Mouse (Mus musculus) heart, adult 2 months (tissue): ENCODE measurements around the gene Cpxm1. TPM values are rescaled to one million over a fixed set of nuclear protein-coding genes. Genes with fewer than 3 reads are reported as not detected.
A peak's percentile ranks its signal among the peaks of the same experiment; 100 is the strongest.
"Not testable (repeated sequence)": the region's sequence is repeated elsewhere in the genome, so short reads cannot be mapped to it uniquely, and the experiment has no call there.

ENCODE experiments used
- DNase-seq, 2 experiments: peaks; one replicate each; pipeline ENCODE4 v3.0.0; 2021
- H3K27ac ChIP-seq: fragments of 200-600 bp; 2 replicates; pipeline ENCODE4 v1.8.1; 2022
- H3K27me3 ChIP-seq: fragments of 200-500 bp; 2 replicates; pipeline ENCODE4 v1.6.1; 2012; ENCODE audit warnings: mild to moderate bottlenecking, low read length, inconsistent platforms, mixed read lengths; ENCODE audit not compliant: control insufficient read depth, insufficient read depth
- H3K36me3 ChIP-seq: fragments of 200-500 bp; 2 replicates; pipeline ENCODE4 v1.6.1; 2012; ENCODE audit warnings: low read length, inconsistent platforms; ENCODE audit not compliant: control insufficient read depth, insufficient read depth
- H3K4me1 ChIP-seq: fragments of 200-500 bp; 2 replicates; pipeline ENCODE4 v1.6.1; 2011; ENCODE audit warnings: low read length; ENCODE audit not compliant: control insufficient read depth, insufficient read depth
- H3K4me3 ChIP-seq: fragments of 200-600 bp; 2 replicates; pipeline ENCODE4 v1.8.1; 2022
- H3K79me2 ChIP-seq: fragments of 200-500 bp; replicated peaks from 2 replicates; pipeline ENCODE4 v1.6.1; 2012; ENCODE audit warnings: mild to moderate bottlenecking, inconsistent platforms, low read length, moderate library complexity, mixed read lengths; ENCODE audit not compliant: control insufficient read depth, insufficient read depth
- H3K9ac ChIP-seq: fragments of 200-500 bp; 2 replicates; pipeline ENCODE4 v1.6.1; 2012; ENCODE audit warnings: low read depth, mild to moderate bottlenecking, control low read depth, inconsistent platforms, low read length, mixed read lengths
- CTCF ChIP-seq: fragments of 200-600 bp; IDR thresholded peaks from 2 replicates; pipeline ENCODE4 v1.8.1; 2022; ENCODE audit warnings: antibody characterized with exemption, mild to moderate bottlenecking, moderate library complexity
- EP300 ChIP-seq: fragments of 200-500 bp; IDR thresholded peaks from 2 replicates; pipeline ENCODE4 v1.6.1; 2011; ENCODE audit warnings: low read depth, low read length, control low read depth; ENCODE audit not compliant: insufficient read depth
- POLR2A ChIP-seq: fragments of 200-500 bp; IDR thresholded peaks from 2 replicates; pipeline ENCODE4 v1.6.1; 2011; ENCODE audit warnings: mild to moderate bottlenecking, low read depth, low read length, control low read depth; ENCODE audit not compliant: insufficient read depth
- WGBS: fragments of 180-500 bp; shearing (Covaris S2); methylation state at CpG from one replicate; pipeline ENCODE4 v1.1.7; 2018; 5-methylcytosine and 5-hydroxymethylcytosine counted together
- intact Hi-C: fragments of 180-260 bp; cut with DNase I; formaldehyde crosslinking; loops from one replicate; pipeline ENCODE4 v1.15.1; 2025
- polyA plus RNA-seq: library from polyadenylated mRNA; depleted of rRNA; stranded (reverse); fragments of >200 nt; gene quantifications from 2 replicates; pipeline ENCODE4 v1.2.3, GENCODE M21; 2012
- total RNA-seq, 2 experiments: library from RNA; stranded (reverse); gene quantifications; 2 replicates each; pipeline ENCODE4 v1.2.3; 2021

The Cpxm1 gene
- total and polyA plus RNA-seq, 3 experiments, result 1.9 to 8.2 (median 3.3) TPM

GRCm38 (mm10) chr2:130383205-130383604 is 14.2 kb downstream of the Cpxm1 start:
- H3K27me3 ChIP-seq, result peaks cover 3% of the 10 kb centered on the region; the same call in 1 of the 2 replicates
- intact Hi-C loops, result no loop called here
- no peaks in the 10 kb centered on the region for H3K36me3 ChIP-seq
- no peaks in the 10 kb centered on the region for H3K79me2 ChIP-seq
- H3K4me1 ChIP-seq, result no peaks in the 10 kb centered on the region
- WGBS, result 63% methylated on average over 3 of the region's 3 CpGs
- TF ChIP-seq EP300, result no peak
- no peak for TF ChIP-seq POLR2A
- TF ChIP-seq CTCF, result no peak
- H3K9ac ChIP-seq, result no peak overlapping the region
- H3K4me3 ChIP-seq, result no peak overlapping the region
- no peak overlapping the region for H3K27ac ChIP-seq
- DNase-seq, result no peak

GRCm38 (mm10) chr2:130374951-130375350 is 22.4 kb downstream of the Cpxm1 start:
- 66% methylated on average over 4 of the region's 4 CpGs for WGBS
- intact Hi-C loops, result no loop called here
- H3K27ac ChIP-seq, result no peak overlapping the region

DNA sequence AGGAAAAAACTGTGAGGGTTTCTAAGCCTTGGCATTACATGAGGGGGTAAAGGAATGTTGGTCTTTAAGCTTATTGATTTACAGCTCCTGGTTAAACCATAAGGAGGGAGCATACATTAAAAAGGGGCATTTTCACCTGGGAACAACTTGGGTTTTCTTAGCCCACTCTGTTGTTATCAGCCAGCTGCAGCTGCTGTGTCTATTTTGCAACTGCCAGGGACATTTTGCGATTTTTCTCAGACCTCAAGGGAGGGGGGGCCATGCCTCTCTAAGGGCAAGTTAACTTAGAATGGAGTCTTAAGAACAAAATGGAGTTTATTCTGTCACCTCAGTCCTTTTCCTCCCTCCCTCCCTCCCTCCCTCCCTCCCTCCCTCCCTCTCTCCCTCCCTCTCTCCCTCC is 24.3 kb downstream of the Cpxm1 start:
- H3K36me3 ChIP-seq, H3K27me3 ChIP-seq: not testable (repeated sequence)
- WGBS, result 19% methylated on average over 1 of the region's 1 CpGs

More at GRCm38 (mm10) chr2:130374951-130375350, 22.4 kb downstream of the Cpxm1 start:
- no peaks in the 10 kb centered on the region for H3K36me3 ChIP-seq
- H3K4me3 ChIP-seq, result no peak overlapping the region
- TF ChIP-seq POLR2A, result no peak
- no peak for TF ChIP-seq EP300
- TF ChIP-seq CTCF, result no peak
- no peak overlapping the region for H3K9ac ChIP-seq
- no peaks in the 10 kb centered on the region for H3K4me1 ChIP-seq
- no peaks in the 10 kb centered on the region for H3K27me3 ChIP-seq
- H3K79me2 ChIP-seq, result no peaks in the 10 kb centered on the region
- DNase-seq, result no peak

DNA sequence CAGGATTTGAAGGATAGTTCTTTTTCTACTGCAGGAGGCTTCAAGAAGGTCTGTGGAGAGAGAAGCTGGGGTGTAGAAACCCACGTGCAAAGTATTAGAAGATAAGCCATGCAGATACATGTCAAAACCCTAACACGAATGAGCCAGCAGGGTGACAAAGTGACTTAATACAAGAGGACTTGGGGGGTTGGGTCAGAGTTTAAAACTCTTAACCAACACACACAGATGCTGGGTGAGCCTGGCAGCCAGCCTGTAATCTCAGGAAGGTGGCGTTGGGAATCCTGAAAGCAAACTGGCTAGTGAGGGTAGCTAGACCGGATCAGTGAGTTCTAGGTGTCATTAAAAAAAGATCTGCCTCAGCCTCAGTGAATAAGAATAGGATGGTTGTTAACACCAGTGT is 30.0 kb downstream of the Cpxm1 start:
- Histone ChIP-seq H3K27me3 (peaks cover 5% of the 10 kb centered on the region), H3K4me1 (no peaks in the 10 kb centered on the region)
- WGBS, result 51% methylated on average over 4 of the region's 4 CpGs

More for the DNA sequence above, 24.3 kb downstream of the Cpxm1 start:
- H3K27ac ChIP-seq, H3K4me1 ChIP-seq, DNase-seq, H3K4me3 ChIP-seq, H3K79me2 ChIP-seq, intact Hi-C loops, H3K9ac ChIP-seq: not testable (repeated sequence)

GRCm38 (mm10) chr2:130365211-130366094 is 31.9 kb downstream of the Cpxm1 start:
- intact Hi-C loops, result no loop called here
- Histone ChIP-seq H3K27me3 (peaks cover 13% of the 10 kb centered on the region), H3K36me3 (no peaks in the 10 kb centered on the region), H3K27ac (no peak overlapping the region), H3K79me2 (no peaks in the 10 kb centered on the region), H3K4me1 (no peaks in the 10 kb centered on the region), H3K9ac (peak overlapping the region; percentile 25; the same call in 1 of the 2 replicates), H3K4me3 (no peak overlapping the region)
- TF ChIP-seq EP300, result no peak
- TF ChIP-seq POLR2A, result no peak
- TF ChIP-seq CTCF, result no peak
- WGBS, result 8% methylated on average over 30 of the region's 30 CpGs
- DNase-seq, result no peak

More for the DNA sequence above, 30.0 kb downstream of the Cpxm1 start:
- Histone ChIP-seq H3K4me3 (no peak overlapping the region), H3K27ac (no peak overlapping the region), H3K36me3 (no peaks in the 10 kb centered on the region), H3K79me2 (no peaks in the 10 kb centered on the region), H3K9ac (no peak overlapping the region)
- no peak for DNase-seq
- no peak for TF ChIP-seq CTCF
- no peak for TF ChIP-seq POLR2A
- no peak for TF ChIP-seq EP300
- intact Hi-C loops, result no loop called here

GRCm38 (mm10) chr2:130362511-130363026 is 34.8 kb downstream of the Cpxm1 start:
- H3K27me3 ChIP-seq, result peaks cover 16% of the 10 kb centered on the region
- TF ChIP-seq CTCF, result peak; percentile 73
- TF ChIP-seq EP300, result no peak
- H3K4me1 ChIP-seq, result no peaks in the 10 kb centered on the region
- H3K36me3 ChIP-seq, result no peaks in the 10 kb centered on the region
- intact Hi-C loops, result loop anchor here (1.0 kb wide), 1 partner anchor 71 kb away; no protein-coding TSS in a partner anchor
- peak; percentile 23 to 49 for DNase-seq
- no peak overlapping the region for H3K27ac ChIP-seq
- H3K79me2 ChIP-seq, result no peaks in the 10 kb centered on the region
- no peak overlapping the region for H3K9ac ChIP-seq
- H3K4me3 ChIP-seq, result no peak overlapping the region
- 6% methylated on average over 14 of the region's 14 CpGs for WGBS
